Mouse (Mus musculus): ENCODE results near the gene AC129217.1.

- TF ChIP-seq GATA1 (IDR thresholded peaks at IDR 0.05; ENCODE audit: borderline replicate concordance, low read length) (no peak), CTCF (IDR thresholded peaks at IDR 0.05; ENCODE audit: low read depth, low read length) (no peak), POLR2AphosphoS5 (IDR thresholded peaks at IDR 0.05; ENCODE audit: insufficient replicate concordance, low read depth, low read length) (no peak)
Observed at GRCm38 (mm10) chr19:8821146-8821545, 8.4 kb upstream of the AC129217.1 start.

All from G1E (cell line).